25 mouse cellular contexts compared by ENCODE assay signal in the genomic region with DNA sequence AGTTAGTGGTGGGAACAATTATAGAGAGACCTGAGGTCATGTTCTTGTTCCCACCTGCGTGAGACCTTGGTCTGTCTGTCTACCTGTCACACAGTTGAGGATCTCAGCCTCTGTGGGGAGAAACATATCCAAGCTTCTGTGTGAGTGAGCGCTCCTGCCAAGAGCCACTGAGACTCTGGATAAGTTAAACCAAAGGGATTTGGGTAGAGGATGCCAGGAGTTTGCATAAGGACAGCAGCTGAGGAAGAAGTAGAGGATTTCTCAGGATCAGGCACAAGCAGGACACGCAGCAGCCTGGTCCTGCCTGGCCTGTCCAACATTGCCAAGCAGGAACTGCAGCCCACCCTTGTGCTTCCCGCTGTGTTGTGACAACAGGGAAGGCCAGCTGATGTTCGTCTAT.
DNase-seq lines count a peak whose midpoint lies in the region; ATAC-seq and TF ChIP-seq lines count a peak whose summit lies in the region.
"Had no signal": no experiment of that assay in that cellular context is flagged by ENCODE, and none has a peak within 500 bp of the region (broad histone marks: within the 10 kb centered on the region; RNA-seq: fewer than 3 reads in every experiment).

No protein-coding gene starts in this region.

- H3K36me3 ChIP-seq in kidney, postnatal 0 days (ENCODE audit: insufficient read depth, low read length) = no peaks in the 10 kb centered on the region
- H3K36me3 ChIP-seq in kidney, embryonic 15.5 days = no peaks in the 10 kb centered on the region
- H3K36me3 ChIP-seq in lung, postnatal 0 days (ENCODE audit: insufficient read depth, low read length) = no peaks in the 10 kb centered on the region
- H3K36me3 ChIP-seq in embryonic facial prominence, embryonic 10.5 days (replicated peaks) = no peaks in the 10 kb centered on the region
- H3K36me3 ChIP-seq: embryonic facial prominence, embryonic 13.5 days; forebrain, embryonic 10.5 days; heart, embryonic 12.5 days; heart, embryonic 15.5 days had no signal

- intact Hi-C loops in heart, postnatal 36 days (cut with DNase I) = no loop called here

- H3K9ac ChIP-seq in kidney, postnatal 0 days (ENCODE audit: low read depth, low read length) = no peak overlapping the region
- H3K9ac ChIP-seq in kidney, embryonic 15.5 days = no peak overlapping the region
- H3K9ac ChIP-seq in lung, postnatal 0 days (replicated peaks; ENCODE audit: low read depth) = no peak overlapping the region
- H3K9ac ChIP-seq: embryonic facial prominence, embryonic 13.5 days; forebrain, embryonic 13.5 days; heart, embryonic 12.5 days; heart, embryonic 15.5 days; hindbrain, embryonic 14.5 days had no signal

- no peak overlapping the region for H3K4me3 ChIP-seq in kidney, postnatal 0 days (replicated peaks; ENCODE audit: low read depth, low read length)
- H3K4me3 ChIP-seq in kidney, embryonic 15.5 days (replicated peaks) = no peak overlapping the region
- H3K4me3 ChIP-seq in lung, postnatal 0 days (ENCODE audit: low read depth, low read length) = no peak overlapping the region
- H3K4me3 ChIP-seq in lung, adult 2 months (replicated peaks; ENCODE audit: extremely low read depth, low read depth, low read length) = no peak overlapping the region
- H3K4me3 ChIP-seq in embryonic facial prominence, embryonic 10.5 days = no peak overlapping the region
- H3K4me3 ChIP-seq: embryonic facial prominence, embryonic 13.5 days; forebrain, embryonic 10.5 days; forebrain, embryonic 13.5 days; heart, embryonic 12.5 days; heart, embryonic 15.5 days had no signal

- TF ChIP-seq POLR2A in lung, adult 2 months (IDR thresholded peaks at IDR 0.05; ENCODE audit: borderline replicate concordance, extremely low read depth, low read depth, low read length) = no peak

- no peak overlapping the region for H3K4me2 ChIP-seq in kidney, postnatal 0 days (ENCODE audit: low read length)
- no peak overlapping the region for H3K4me2 ChIP-seq in kidney, embryonic 15.5 days
- H3K4me2 ChIP-seq in lung, postnatal 0 days (replicated peaks; ENCODE audit: low read depth, low read length) = no peak overlapping the region
- H3K4me2 ChIP-seq: embryonic facial prominence, embryonic 13.5 days; forebrain, embryonic 13.5 days; heart, embryonic 12.5 days; heart, embryonic 15.5 days; hindbrain, embryonic 14.5 days had no signal

- no peaks in the 10 kb centered on the region for H3K4me1 ChIP-seq in kidney, postnatal 0 days (replicated peaks; ENCODE audit: insufficient read depth, low read length)
- no peaks in the 10 kb centered on the region; the same call in 1 of the 2 replicates for H3K4me1 ChIP-seq in kidney, embryonic 15.5 days
- no peaks in the 10 kb centered on the region for H3K4me1 ChIP-seq in lung, postnatal 0 days (ENCODE audit: insufficient read depth, low read depth, low read length)
- no peaks in the 10 kb centered on the region for H3K4me1 ChIP-seq in lung, adult 2 months (ENCODE audit: control insufficient read depth, insufficient read depth, low read length)
- peaks cover 14% of the 10 kb centered on the region for H3K4me1 ChIP-seq in embryonic facial prominence, embryonic 10.5 days
- H3K4me1 ChIP-seq: forebrain, embryonic 13.5 days had no signal

- H3K27me3 ChIP-seq in kidney, postnatal 0 days (ENCODE audit: insufficient read depth, low read length) = no peaks in the 10 kb centered on the region
- H3K27me3 ChIP-seq in kidney, embryonic 15.5 days = no peaks in the 10 kb centered on the region
- H3K27me3 ChIP-seq in lung, postnatal 0 days (replicated peaks; ENCODE audit: insufficient read depth, low read length) = no peaks in the 10 kb centered on the region
- H3K27me3 ChIP-seq in embryonic facial prominence, embryonic 10.5 days (replicated peaks; ENCODE audit: low read depth, poor library complexity, severe bottlenecking) = no peaks in the 10 kb centered on the region
- H3K27me3 ChIP-seq: embryonic facial prominence, embryonic 13.5 days; forebrain, embryonic 13.5 days; heart, embryonic 12.5 days; heart, embryonic 15.5 days had no signal

- peak; percentile 39 for DNase-seq in kidney, postnatal 0 days (ENCODE audit: low spot score)
- peak; percentile 26 for DNase-seq in lung, postnatal 0 days (ENCODE audit: low spot score)
- no peak for DNase-seq in lung, adult 2 months
- DNase-seq in brain, adult 2 months (ENCODE audit: low read depth, low spot score) = peak; percentile 61
- DNase-seq in embryonic facial prominence, embryonic 10.5 days (ENCODE audit: low spot score) = no peak
- DNase-seq in yolk sac, embryonic 10.5 days (ENCODE audit: low spot score) = no peak
- no peak for DNase-seq in heart, postnatal 36 days
- DNase-seq: adrenal gland, adult 8-10 months; adrenal gland, postnatal 25 days; cerebellum, adult 18-20 months; cerebellum, adult 9-10 months; cerebellum, postnatal 25 days; gastrocnemius, postnatal 25 days; heart, adult 18-20 months; heart, postnatal 4 days had no signal

- no peak overlapping the region for H3K27ac ChIP-seq in kidney, postnatal 0 days
- H3K27ac ChIP-seq in kidney, embryonic 15.5 days = no peak overlapping the region
- H3K27ac ChIP-seq in lung, postnatal 0 days (ENCODE audit: low read length) = no peak overlapping the region
- 0 out of 2 replicates have a peak overlapping the region, but pooled peaks have one; percentile 7 for H3K27ac ChIP-seq in embryonic facial prominence, embryonic 10.5 days (replicated peaks)
- H3K27ac ChIP-seq: embryonic facial prominence, embryonic 13.5 days; forebrain, embryonic 10.5 days; forebrain, embryonic 13.5 days; heart, embryonic 15.5 days; hindbrain, embryonic 14.5 days; hindbrain, postnatal 0 days had no signal

- no peaks in the 10 kb centered on the region for H3K9me3 ChIP-seq in kidney, postnatal 0 days (replicated peaks; ENCODE audit: low read length)
- H3K9me3 ChIP-seq in kidney, embryonic 15.5 days (replicated peaks) = no peaks in the 10 kb centered on the region
- H3K9me3 ChIP-seq in lung, postnatal 0 days (ENCODE audit: low read length) = no peaks in the 10 kb centered on the region
- no peaks in the 10 kb centered on the region for H3K9me3 ChIP-seq in embryonic facial prominence, embryonic 10.5 days
- H3K9me3 ChIP-seq: embryonic facial prominence, embryonic 13.5 days; forebrain, embryonic 10.5 days; forebrain, embryonic 13.5 days; heart, embryonic 12.5 days; heart, embryonic 15.5 days had no signal

- WGBS in kidney, postnatal 0 days = 68% methylated on average over 5 of the region's 5 CpGs
- WGBS in kidney, embryonic 15.5 days = 68% methylated on average over 5 of the region's 5 CpGs
- 54% methylated on average over 5 of the region's 5 CpGs for WGBS in lung, postnatal 0 days
- WGBS in lung, adult 2 months = 67% methylated on average over 5 of the region's 5 CpGs
- WGBS in embryonic facial prominence, embryonic 10.5 days = 82% methylated on average over 5 of the region's 5 CpGs

- no peak for TF ChIP-seq EP300 in lung, postnatal 0 days (IDR thresholded peaks at IDR 0.05)

- ATAC-seq in kidney, postnatal 0 days (replicated peaks; ENCODE audit: low FRiP score, low read depth) = no peak
- no peak for ATAC-seq in kidney, embryonic 15.5 days (replicated peaks; ENCODE audit: low FRiP score)
- no peak for ATAC-seq in lung, postnatal 0 days
- ATAC-seq: CD4-positive, CD25-positive, alpha-beta regulatory T cell, adult 4 months; forebrain, embryonic 13.5 days; forebrain, embryonic 16.5 days; hindbrain, postnatal 0 days had no signal

- TF ChIP-seq CTCF in kidney, postnatal 0 days (IDR thresholded peaks at IDR 0.05; ENCODE audit: low read depth) = no peak
- TF ChIP-seq CTCF in lung, postnatal 0 days (IDR thresholded peaks at IDR 0.05) = no peak
- no peak for TF ChIP-seq CTCF in lung, adult 2 months (IDR thresholded peaks at IDR 0.05; ENCODE audit: insufficient read depth, low read length)

Comparison
In these comparisons a context has a peak if more than half of its experiments do, and no peak if none do; other contexts are left out.
1. DNase-seq: peak in kidney, postnatal 0 days (single experiment), lung, postnatal 0 days (single experiment) and brain, adult 2 months (single experiment); none in lung, adult 2 months (single experiment), embryonic facial prominence, embryonic 10.5 days (single experiment), yolk sac, embryonic 10.5 days (single experiment) and heart, postnatal 36 days (0 of 2).